Mouse (Mus musculus) testis, adult 2 months (tissue): ENCODE measurements at regions not wholly inside any gene's neighbourhood (a gene's known extent, or its start where the extent isn't known, plus 50 kb on each side); places are given as distances from the start of the nearest gene placed in this dataset.

ENCODE experiments used
- CTCF ChIP-seq: fragments of 200-500 bp; IDR thresholded peaks from 2 replicates; pipeline ENCODE4 v1.5.1; 2012; ENCODE audit warnings: low read depth, mild to moderate bottlenecking, inconsistent platforms, low read length, moderate library complexity; ENCODE audit not compliant: control insufficient read depth, insufficient read depth, insufficient replicate concordance
- POLR2A ChIP-seq: fragments of 200-500 bp; IDR thresholded peaks from 2 replicates; pipeline ENCODE4 v1.6.1; 2012; ENCODE audit warnings: low read depth, mild to moderate bottlenecking, inconsistent platforms, low read length, moderate library complexity; ENCODE audit not compliant: control insufficient read depth

DNA sequence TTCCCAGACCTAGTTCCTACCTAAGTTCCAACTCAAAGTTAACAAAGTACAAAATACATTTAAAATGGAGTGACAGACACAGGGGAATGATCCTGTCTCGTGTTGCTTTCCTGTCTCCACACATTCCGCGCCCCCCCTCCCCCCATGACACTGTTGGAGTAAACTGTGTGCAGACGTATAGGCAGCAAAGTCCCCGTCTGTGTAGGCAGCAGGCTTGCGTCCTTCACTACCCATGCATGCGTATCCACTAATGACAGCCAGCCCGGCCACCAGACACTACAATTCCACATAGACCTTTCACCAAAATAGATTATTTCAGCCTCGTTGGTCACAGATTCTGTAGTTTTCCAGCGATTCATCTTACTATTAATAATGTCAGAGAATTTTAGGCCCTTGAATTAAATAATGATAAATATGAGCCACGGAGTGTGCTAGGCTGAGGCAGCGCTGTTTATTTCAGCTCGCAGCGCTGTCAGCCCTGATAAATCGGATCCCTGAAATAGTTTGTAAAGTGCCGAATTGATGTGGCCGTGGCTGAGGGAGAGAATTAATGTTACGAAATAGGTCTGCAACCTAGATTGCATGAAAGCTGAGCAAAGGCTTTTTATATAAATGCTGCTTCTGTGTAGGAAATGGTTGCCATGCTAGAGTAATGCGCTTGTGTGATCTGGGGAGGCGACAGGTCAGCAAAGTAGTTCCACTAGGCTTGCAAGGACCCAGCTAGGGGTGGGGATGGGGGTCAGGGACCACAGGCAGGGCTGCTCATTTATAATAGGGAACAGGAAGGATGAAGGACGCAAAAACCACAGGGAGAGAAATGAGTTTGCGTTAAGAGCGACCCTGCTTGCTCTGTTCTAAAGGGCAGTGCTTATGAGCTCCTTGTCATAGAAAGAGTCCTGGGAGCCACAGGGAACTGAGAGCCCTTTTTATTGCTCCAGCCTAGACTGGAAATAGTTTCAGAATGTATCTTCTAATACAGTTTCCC is 336.7 kb upstream of the Pfkp start:
- no peak for TF ChIP-seq CTCF
- TF ChIP-seq POLR2A, result no peak
